Mouse (Mus musculus) liver, postnatal 0 days (tissue): ENCODE measurements around the gene Mylk.

ENCODE experiments used
- CTCF ChIP-seq: sonication (generic); IDR thresholded peaks from 2 replicates; pipeline ENCODE4 v1.5.1; 2016; ENCODE audit warnings: antibody characterized with exemption, low read depth
- EP300 ChIP-seq: IDR thresholded peaks from 2 replicates; pipeline ENCODE4 v1.6.1; 2016; ENCODE audit warnings: antibody characterized with exemption, low read depth, mild to moderate bottlenecking

DNA sequence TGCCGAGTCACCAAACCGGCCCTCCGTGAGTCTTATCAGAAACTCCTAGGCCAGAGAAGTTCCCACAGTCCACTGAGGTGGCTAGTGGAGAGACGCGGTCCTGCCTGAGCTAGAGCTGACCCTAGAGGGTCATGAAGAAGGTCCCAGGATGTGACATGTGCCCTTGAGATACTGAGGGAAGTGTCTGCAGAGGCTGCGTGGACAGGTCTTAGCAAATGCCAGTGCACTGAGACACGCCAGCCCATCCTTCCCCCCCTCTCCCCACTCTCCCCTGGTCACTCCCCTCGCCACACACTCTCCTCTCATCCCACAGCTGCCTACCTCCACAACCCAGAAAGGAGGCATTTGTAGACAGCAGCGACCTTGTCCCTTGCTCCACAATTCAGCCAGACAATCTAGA is 178.6 kb downstream of the Mylk start:
- TF ChIP-seq CTCF: no peak
- TF ChIP-seq EP300: no peak
